Mouse (Mus musculus): Measurements from ENCODE around the gene AC153137.1.

DNA sequence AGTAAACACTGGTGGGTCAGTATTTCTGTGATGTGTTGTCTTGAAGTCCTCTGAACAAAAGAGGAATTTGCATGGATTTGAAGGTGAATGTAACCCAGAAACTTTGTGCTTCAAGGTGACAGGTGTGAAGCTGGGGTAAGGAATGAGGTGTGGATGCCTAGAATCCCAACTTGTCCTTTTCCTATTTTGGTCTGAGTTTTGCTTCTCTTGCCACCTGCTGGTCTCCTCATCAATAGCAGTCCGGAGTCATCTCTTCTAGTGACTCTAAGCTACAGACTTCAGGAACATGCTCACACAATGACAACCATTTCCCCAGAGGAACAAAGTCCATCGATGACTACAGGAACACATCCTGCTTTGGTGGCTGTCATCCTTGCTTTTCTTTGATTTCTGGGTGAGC lies 46.9 kb downstream of the AC153137.1 start:
- peak; percentile 26 for TF ChIP-seq CTCF (conservative IDR thresholded peaks at IDR 0.05; ENCODE audit: low read length)
- TF ChIP-seq NANOG (IDR thresholded peaks at IDR 0.05; ENCODE audit: borderline replicate concordance, low read length), result no peak
- no peak for TF ChIP-seq POU5F1 (IDR thresholded peaks at IDR 0.05; ENCODE audit: borderline replicate concordance, low read length)

Measured in E14TG2a.4 (cell line).